Mouse (Mus musculus) thymus, adult 2 months (tissue): ENCODE data around the gene Tsnaxip1. TPM values are rescaled to one million over a fixed set of nuclear protein-coding genes. Genes with fewer than 3 reads are reported as not detected.

ENCODE experiments used
- DNase-seq: peaks from one replicate; pipeline ENCODE4 v3.0.0; 2021
- H3K27ac ChIP-seq: fragments of 200-500 bp; 2 replicates; pipeline ENCODE4 v1.5.1; 2012; ENCODE audit warnings: low read length, control low read depth; ENCODE audit not compliant: control insufficient read depth, insufficient read depth
- H3K27me3 ChIP-seq: fragments of 200-500 bp; 2 replicates; pipeline ENCODE4 v1.6.1; 2012; ENCODE audit warnings: mild to moderate bottlenecking, low read length, moderate library complexity, mixed read lengths; ENCODE audit not compliant: control insufficient read depth, insufficient read depth
- H3K36me3 ChIP-seq: fragments of 200-500 bp; 2 replicates; pipeline ENCODE4 v1.6.1; 2012; ENCODE audit warnings: mild to moderate bottlenecking, low read length, moderate library complexity; ENCODE audit not compliant: control insufficient read depth, insufficient read depth
- H3K4me1 ChIP-seq: fragments of 200-500 bp; replicated peaks from 2 replicates; pipeline ENCODE4 v1.6.1; 2012; ENCODE audit warnings: low read length; ENCODE audit not compliant: control insufficient read depth, insufficient read depth
- H3K4me3 ChIP-seq: fragments of 200-500 bp; 2 replicates; pipeline ENCODE4 v1.5.1; 2012; ENCODE audit warnings: mild to moderate bottlenecking, low read length, control low read depth, moderate library complexity; ENCODE audit not compliant: control insufficient read depth, insufficient read depth
- CTCF ChIP-seq: fragments of 200-500 bp; IDR thresholded peaks from 2 replicates; pipeline ENCODE4 v1.5.1; 2012; ENCODE audit warnings: mild to moderate bottlenecking, control low read depth, low read length, moderate library complexity, borderline replicate concordance; ENCODE audit not compliant: control insufficient read depth, poor library complexity, insufficient read depth; ENCODE audit errors: extremely low read depth
- POLR2A ChIP-seq: fragments of 200-500 bp; IDR thresholded peaks from 2 replicates; pipeline ENCODE4 v1.6.1; 2012; ENCODE audit warnings: mild to moderate bottlenecking, low read length, control low read depth, moderate library complexity; ENCODE audit not compliant: control insufficient read depth, poor library complexity, insufficient read depth; ENCODE audit errors: extremely low read depth
- WGBS: fragments of 180-500 bp; shearing (Covaris S2); methylation state at CpG from one replicate; pipeline ENCODE4 v1.1.7; 2018; 5-methylcytosine and 5-hydroxymethylcytosine counted together
- polyA plus RNA-seq: library from polyadenylated mRNA; depleted of rRNA; stranded (reverse); fragments of >200 nt; gene quantifications from 2 replicates; pipeline ENCODE4 v1.2.3, GENCODE M21; 2012; rRNA removed

Gene Tsnaxip1
- polyA plus RNA-seq, 1 experiment, result 0.05 TPM

GRCm38 (mm10) chr8:105874301-105874700 is 46.8 kb downstream of the Tsnaxip1 start:
- no peak for DNase-seq
- H3K4me3 ChIP-seq, result no peak overlapping the region
- WGBS, result 93% methylated on average over 6 of the region's 6 CpGs
- no peaks in the 10 kb centered on the region for H3K4me1 ChIP-seq
- TF ChIP-seq POLR2A, result no peak
- no peak for TF ChIP-seq CTCF
- H3K27ac ChIP-seq, result no peak overlapping the region
- no peaks in the 10 kb centered on the region for H3K27me3 ChIP-seq
- H3K36me3 ChIP-seq, result peaks cover 23% of the 10 kb centered on the region

GRCm38 (mm10) chr8:105880754-105881520 is 53.4 kb downstream of the Tsnaxip1 start, which contains the start of gene Edc4:
TSS of gene Edc4 (plus strand) at chr8:105880881.
- peak; percentile 65; the same call in 1 of the 2 replicates for TF ChIP-seq POLR2A
- no peak for TF ChIP-seq CTCF
- peaks cover 23% of the 10 kb centered on the region for H3K36me3 ChIP-seq
- peak; percentile 89 for DNase-seq
- no peak within 1 kb of the TSS for H3K27ac ChIP-seq
- no peaks in the 10 kb centered on the region for H3K27me3 ChIP-seq
- H3K4me1 ChIP-seq, result peaks cover 8% of the 10 kb centered on the region
- 1% methylated on average over 45 of the region's 45 CpGs for WGBS
- peak within 1 kb of the TSS; percentile 86 for H3K4me3 ChIP-seq

GRCm38 (mm10) chr8:105889756-105890465 is 62.4 kb downstream of the Tsnaxip1 start:
- 98% methylated on average over 12 of the region's 12 CpGs for WGBS
- DNase-seq, result no peak
- no peak for TF ChIP-seq CTCF
- no peak for TF ChIP-seq POLR2A
- Histone ChIP-seq H3K4me1 (no peaks in the 10 kb centered on the region), H3K27ac (no peak overlapping the region), H3K36me3 (peaks cover 60% of the 10 kb centered on the region), H3K4me3 (no peak overlapping the region), H3K27me3 (no peaks in the 10 kb centered on the region)

- no peak overlapping the region for H3K4me3 ChIP-seq
- no peak overlapping the region for H3K27ac ChIP-seq
- WGBS, result 98% methylated on average over 6 of the region's 6 CpGs
- peaks cover 50% of the 10 kb centered on the region for H3K36me3 ChIP-seq
- no peaks in the 10 kb centered on the region for H3K4me1 ChIP-seq
- no peak for TF ChIP-seq CTCF
- no peak for TF ChIP-seq POLR2A
- no peak for DNase-seq
- no peaks in the 10 kb centered on the region for H3K27me3 ChIP-seq
These were observed 63.3 kb downstream of the Tsnaxip1 start for GRCm38 (mm10) chr8:105890870-105891269.

GRCm38 (mm10) chr8:105892432-105892831 is 64.9 kb downstream of the Tsnaxip1 start:
- peak; percentile 39 for DNase-seq
- H3K27me3 ChIP-seq, result no peaks in the 10 kb centered on the region
- WGBS, result 93% methylated on average over 6 of the region's 6 CpGs
- peaks cover 36% of the 10 kb centered on the region for H3K36me3 ChIP-seq
- no peaks in the 10 kb centered on the region for H3K4me1 ChIP-seq
- no peak overlapping the region for H3K27ac ChIP-seq
- TF ChIP-seq CTCF (no peak), POLR2A (no peak)
- no peak overlapping the region for H3K4me3 ChIP-seq

- Histone ChIP-seq H3K4me1 (no peaks in the 10 kb centered on the region), H3K36me3 (peaks cover 27% of the 10 kb centered on the region), H3K27me3 (no peaks in the 10 kb centered on the region), H3K27ac (no peak within 1 kb of the TSS), H3K4me3 (no peak within 1 kb of the TSS)
- TF ChIP-seq CTCF (no peak), POLR2A (no peak)
- DNase-seq, result peak; percentile 13
- WGBS, result 89% methylated on average over 11 of the region's 11 CpGs
These were observed 65.8 kb downstream of the Tsnaxip1 start, which contains the start of gene Nrn1l for GRCm38 (mm10) chr8:105893339-105893738. TSS of gene Nrn1l (plus strand) at chr8:105893567.

Other genes with a start within 250 kb of the Tsnaxip1 start
- 125 and 128 TPM in 2 replicates for gene Ripor1, start 222.5 kb upstream of the Tsnaxip1 start, polyA plus RNA-seq
- 67.0 and 89.4 TPM in 2 replicates for gene Ctcf, start 191.2 kb upstream of the Tsnaxip1 start, polyA plus RNA-seq
- gene Agrp, start 190.3 kb upstream of the Tsnaxip1 start, polyA plus RNA-seq, result 0.52 and 1.00 TPM in 2 replicates
- gene Carmil2, start 141.5 kb upstream of the Tsnaxip1 start, polyA plus RNA-seq, result 408 and 419 TPM in 2 replicates
- 118 and 122 TPM in 2 replicates for gene Acd, start 126.6 kb upstream of the Tsnaxip1 start, polyA plus RNA-seq
- 29.7 and 30.7 TPM in 2 replicates for gene Pard6a, start 126.6 kb upstream of the Tsnaxip1 start, polyA plus RNA-seq
- gene 4933405L10Rik, start 120.1 kb upstream of the Tsnaxip1 start, polyA plus RNA-seq, result not detected in 2 replicates
- gene Enkd1, start 119.5 kb upstream of the Tsnaxip1 start, polyA plus RNA-seq, result 46.7 and 53.9 TPM in 2 replicates
- gene Gfod2, start 69.1 kb upstream of the Tsnaxip1 start, polyA plus RNA-seq, result 7.3 and 8.5 TPM in 2 replicates
- 47.1 and 53.0 TPM in 2 replicates for gene Ranbp10, start 381 bp upstream of the Tsnaxip1 start, polyA plus RNA-seq
- 53.2 TPM in 2 replicates for gene Cenpt, start 25.5 kb downstream of the Tsnaxip1 start, polyA plus RNA-seq
- gene Thap11, start 27.4 kb downstream of the Tsnaxip1 start, polyA plus RNA-seq, result 75.3 and 84.9 TPM in 2 replicates
- 52.4 and 54.4 TPM in 2 replicates for gene Nutf2, start 32.8 kb downstream of the Tsnaxip1 start, polyA plus RNA-seq
- gene Edc4, start 53.1 kb downstream of the Tsnaxip1 start, polyA plus RNA-seq, result 193 and 207 TPM in 2 replicates
- 5.0 and 5.3 TPM in 2 replicates for gene Nrn1l, start 65.8 kb downstream of the Tsnaxip1 start, polyA plus RNA-seq
- 51.2 and 56.5 TPM in 2 replicates for gene Pskh1, start 72.7 kb downstream of the Tsnaxip1 start, polyA plus RNA-seq
- 6.9 and 8.4 TPM in 2 replicates for gene Ctrl, start 106.1 kb downstream of the Tsnaxip1 start, polyA plus RNA-seq
- gene Psmb10, start 110.7 kb downstream of the Tsnaxip1 start, polyA plus RNA-seq, result 375 and 484 TPM in 2 replicates
- gene Lcat, start 115.7 kb downstream of the Tsnaxip1 start, polyA plus RNA-seq, result 5.3 and 6.0 TPM in 2 replicates
- gene Slc12a4, start 138.4 kb downstream of the Tsnaxip1 start, polyA plus RNA-seq, result 69.3 TPM in 2 replicates
- gene Dpep3, start 151.7 kb downstream of the Tsnaxip1 start, polyA plus RNA-seq, result 0.09 TPM in 1 of 2 replicates, not detected in the other
- gene Dus2, start 163.6 kb downstream of the Tsnaxip1 start, polyA plus RNA-seq, result 19.8 and 22.3 TPM in 2 replicates
- gene Dpep2nb, start 178.2 kb downstream of the Tsnaxip1 start, polyA plus RNA-seq, result not detected in 2 replicates
- gene Ddx28, start 184.2 kb downstream of the Tsnaxip1 start, polyA plus RNA-seq, result 16.7 and 20.3 TPM in 2 replicates
- 161 and 186 TPM in 2 replicates for gene Nfatc3, start 231.1 kb downstream of the Tsnaxip1 start, polyA plus RNA-seq